Mouse (Mus musculus) lung, postnatal 4 days (tissue): ENCODE results near the gene Asb16.

ENCODE experiments used
- DNase-seq, 2 experiments: peaks; one replicate each; pipeline ENCODE4 v3.0.0; 2021

Asb16 gene

GRCm38 (mm10) chr11:102311966-102312365 is 43.4 kb downstream of the Asb16 start:
- no peak for DNase-seq

- no peak for DNase-seq
Measured at GRCm38 (mm10) chr11:102312586-102312985, 44.0 kb downstream of the Asb16 start.

- DNase-seq = no peak
Measured at GRCm38 (mm10) chr11:102314321-102314720, 45.8 kb downstream of the Asb16 start.

GRCm38 (mm10) chr11:102315690-102316571 is 47.4 kb downstream of the Asb16 start:
- DNase-seq = peak in 1 of 2 experiments; percentile 30

DNA sequence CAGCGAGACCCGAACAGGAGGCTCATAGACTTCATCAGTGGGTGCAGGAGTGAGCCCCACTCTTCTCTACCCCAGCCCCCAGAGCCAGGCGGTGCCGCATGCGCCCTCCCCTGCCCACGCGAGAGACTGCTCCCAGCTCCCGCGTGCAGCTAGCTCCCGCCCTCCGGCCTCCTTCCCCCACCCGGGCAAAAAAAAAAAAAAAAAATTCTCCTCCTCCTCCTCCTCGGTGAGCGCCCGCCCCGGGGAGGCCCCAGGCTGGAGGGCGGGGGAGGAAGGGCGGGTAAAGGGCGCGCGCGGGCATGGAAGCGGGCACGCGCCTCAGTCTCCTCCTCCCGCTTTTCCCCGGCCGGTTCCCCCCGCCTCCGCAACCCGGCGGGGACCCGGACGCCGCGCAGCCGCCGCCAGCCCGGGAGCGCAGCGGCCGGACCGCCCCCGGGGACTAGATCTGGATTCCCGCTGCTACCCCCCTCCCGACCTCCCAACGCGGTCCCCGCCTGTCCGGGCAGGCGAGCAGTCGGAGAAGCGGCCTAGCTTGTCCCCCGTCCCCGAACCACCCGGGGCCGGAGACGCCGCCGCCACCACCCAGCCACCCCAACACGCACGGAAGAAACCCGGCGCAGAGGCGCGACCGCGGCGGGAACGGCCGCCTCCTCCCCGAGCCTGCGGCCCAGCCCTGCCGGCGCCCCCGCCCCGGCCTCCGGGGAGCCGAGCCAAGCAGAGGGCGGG is 48.2 kb downstream of the Asb16 start:
- DNase-seq = peak; percentile 93 to 95

- DNase-seq = peak; percentile 81 to 86
Measured at GRCm38 (mm10) chr11:102317298-102317900, 48.9 kb downstream of the Asb16 start.

DNA sequence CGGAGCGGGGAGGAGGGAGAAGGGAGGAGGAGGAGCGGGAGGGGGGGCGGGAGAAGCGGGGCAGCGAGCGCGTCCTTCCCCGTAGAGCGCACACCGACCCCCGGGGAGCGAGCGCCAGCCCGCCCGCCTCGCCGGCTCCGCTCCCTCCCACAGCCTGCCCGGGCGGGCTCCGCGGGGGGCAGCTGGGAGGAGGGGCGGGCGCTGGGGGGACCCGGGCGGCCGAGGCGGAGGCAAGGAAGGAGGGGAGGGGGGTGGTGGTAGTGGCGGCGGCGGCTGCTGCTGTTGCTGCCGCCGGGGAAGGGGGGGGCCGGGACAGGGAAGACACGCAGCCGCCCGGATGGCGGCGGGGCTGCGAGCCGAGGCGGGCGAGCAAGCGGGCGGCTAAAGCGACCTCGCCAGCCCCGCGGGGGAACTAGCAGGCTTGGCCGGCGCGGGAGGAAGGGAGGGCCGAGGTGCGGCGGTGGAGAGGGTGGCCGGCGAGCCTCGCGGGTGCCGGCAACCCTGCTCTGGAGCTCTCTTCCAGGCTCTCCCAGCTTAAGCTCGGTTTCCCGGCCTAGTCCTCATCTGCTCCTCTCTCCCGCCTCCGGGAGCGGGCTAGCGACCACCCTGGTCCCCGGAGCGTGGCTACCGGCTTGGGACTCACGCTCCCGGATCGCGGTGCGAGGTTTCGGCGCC is 49.5 kb downstream of the Asb16 start:
- peak; percentile 84 to 90 for DNase-seq

DNA sequence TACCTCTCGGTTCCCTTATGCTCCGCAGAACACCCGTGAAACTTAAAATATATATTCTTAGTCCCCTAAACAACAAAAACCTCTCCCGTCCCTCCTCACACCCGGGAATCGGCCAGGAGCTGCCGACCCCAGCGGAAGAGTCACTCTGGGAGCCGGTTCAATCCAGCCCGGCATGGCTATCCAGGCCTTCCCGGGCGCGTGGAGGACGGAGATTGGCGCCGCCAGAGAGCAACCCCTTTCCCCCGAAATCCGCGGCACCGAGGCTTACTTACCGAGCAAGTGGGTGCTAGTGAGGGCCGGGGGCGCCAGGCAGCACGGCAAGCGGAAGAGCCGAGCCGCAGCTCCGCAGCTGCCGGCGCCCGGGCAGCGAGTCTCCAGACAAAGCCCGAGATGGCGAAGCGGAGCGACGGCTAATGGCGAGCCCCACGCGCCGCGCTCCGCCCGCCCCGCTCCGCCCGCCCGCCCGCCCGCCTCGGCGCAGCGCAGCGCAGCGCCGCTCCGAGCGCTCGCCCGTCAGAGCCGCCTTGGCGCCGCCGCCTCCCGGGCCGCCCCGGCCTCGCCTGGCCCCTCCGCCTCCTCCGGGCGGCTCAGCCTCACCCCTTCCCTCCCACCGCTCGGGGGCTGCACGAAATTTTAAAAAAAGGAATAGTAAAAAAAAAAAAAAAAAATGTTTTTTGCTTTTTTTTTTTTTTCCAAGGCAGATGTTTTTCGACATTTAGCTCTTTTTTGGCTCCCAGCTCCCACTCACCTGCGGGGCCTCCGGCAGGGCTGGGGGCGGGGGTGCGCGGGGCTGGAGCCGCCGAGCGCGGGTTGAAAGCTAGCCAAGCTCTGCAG is 50.2 kb downstream of the Asb16 start:
- DNase-seq = peak; percentile 70 to 76

- DNase-seq = peak; percentile 85 to 90
Measured at GRCm38 (mm10) chr11:102319410-102319792, 50.9 kb downstream of the Asb16 start, which contains the start of gene Ubtf. Gene Ubtf (minus strand): TSS chr11:102319742.

- peak; percentile 82 to 90 for DNase-seq
Measured at GRCm38 (mm10) chr11:102319941-102320685, 51.6 kb downstream of the Asb16 start.

DNA sequence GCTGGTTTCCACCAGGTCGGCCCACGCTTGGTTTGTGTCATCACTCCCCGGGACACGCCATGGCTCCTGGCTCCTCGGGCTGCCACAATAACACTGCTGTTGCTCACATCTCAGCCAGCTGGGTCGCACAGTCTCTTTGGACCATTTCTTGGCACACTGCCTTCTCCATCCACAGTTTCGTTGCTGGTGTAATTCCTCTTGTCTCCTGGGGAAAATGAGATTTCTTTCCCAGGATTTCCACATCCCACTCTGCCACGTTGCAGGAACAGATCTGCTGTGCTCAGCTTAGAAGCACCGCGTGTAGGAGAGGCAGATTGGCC is 52.1 kb downstream of the Asb16 start:
- peak; percentile 79 to 86 for DNase-seq

DNA sequence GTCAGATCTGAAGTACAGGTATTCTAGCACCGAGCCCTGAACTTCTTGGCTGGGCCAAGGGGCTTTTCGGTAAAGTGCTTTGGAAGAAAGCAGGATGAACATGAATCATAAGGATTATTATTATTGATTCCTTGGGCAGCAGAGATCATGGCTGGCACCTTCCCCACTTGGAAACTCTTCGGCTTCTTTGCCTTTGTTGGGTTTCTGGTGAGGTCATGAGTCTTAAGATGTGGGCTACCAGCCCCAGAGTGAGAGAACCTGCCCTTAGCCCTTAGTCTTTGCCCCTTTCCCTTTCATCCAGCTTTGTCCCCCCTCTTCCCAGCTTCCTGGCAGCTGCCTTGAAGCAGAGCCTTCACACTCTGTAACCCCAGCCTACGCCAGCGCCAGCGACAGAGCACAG is 53.4 kb downstream of the Asb16 start:
- no peak for DNase-seq

DNA sequence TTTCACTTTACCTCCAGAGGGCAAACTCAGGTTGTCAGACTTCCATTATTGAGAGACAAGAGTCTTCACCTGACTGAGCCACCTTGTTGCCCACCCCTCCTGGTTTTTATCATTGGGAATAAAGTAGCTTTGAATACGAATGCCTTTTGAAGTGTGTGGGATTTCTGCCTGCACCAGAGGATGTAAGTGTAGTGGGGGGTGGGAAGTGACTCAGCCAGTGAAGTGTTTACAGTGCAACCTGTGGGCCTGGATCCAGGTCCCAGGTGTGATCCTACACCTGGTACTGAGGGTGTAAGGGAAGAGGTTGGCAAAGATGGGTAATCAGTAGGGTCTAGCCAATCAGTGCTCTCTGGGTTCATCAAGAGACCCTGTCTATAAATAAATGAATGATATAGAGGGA is 55.0 kb downstream of the Asb16 start:
- DNase-seq = no peak

DNA sequence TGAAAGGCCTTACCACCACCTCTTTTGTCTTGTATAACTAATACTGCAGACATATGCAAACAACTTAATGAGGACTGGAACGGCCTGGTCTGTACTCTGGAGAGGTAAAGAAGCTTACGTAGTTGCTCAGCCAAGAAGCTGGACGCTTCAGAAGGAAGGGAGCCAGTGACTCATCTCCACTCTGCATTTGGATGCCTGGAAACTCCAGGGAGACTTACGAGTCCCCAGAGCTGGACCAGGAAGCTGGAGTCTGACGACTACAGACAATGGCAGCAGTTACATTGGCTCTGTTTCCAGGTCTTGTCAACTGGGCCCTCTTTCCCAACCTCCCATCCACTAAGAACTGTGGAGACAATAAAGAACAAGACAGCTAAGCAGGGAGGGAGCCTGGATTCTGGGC is 58.7 kb downstream of the Asb16 start:
- no peak for DNase-seq

DNA sequence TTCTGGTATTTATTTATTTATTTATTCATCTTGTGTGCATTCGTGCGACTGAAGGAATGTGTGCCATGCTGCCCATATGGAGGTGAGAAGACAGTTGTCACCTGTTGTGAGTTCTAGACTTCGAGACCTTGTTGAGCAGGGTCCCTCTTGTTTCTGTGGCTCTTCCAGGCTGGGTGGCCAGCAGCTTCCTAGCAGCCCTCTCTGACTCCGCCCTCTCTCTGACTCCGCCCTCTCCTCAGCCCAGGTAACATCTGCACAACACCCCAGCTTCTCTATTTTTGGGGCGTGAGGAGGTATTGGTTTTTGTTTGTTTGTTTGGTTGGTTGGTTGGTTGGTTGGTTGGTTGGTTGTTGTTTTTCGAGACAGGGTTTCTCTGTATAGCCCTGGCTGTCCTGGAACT is 59.3 kb downstream of the Asb16 start:
- DNase-seq = no peak
